ENCODE assay signal across 17 mouse cellular contexts in the genomic region with DNA sequence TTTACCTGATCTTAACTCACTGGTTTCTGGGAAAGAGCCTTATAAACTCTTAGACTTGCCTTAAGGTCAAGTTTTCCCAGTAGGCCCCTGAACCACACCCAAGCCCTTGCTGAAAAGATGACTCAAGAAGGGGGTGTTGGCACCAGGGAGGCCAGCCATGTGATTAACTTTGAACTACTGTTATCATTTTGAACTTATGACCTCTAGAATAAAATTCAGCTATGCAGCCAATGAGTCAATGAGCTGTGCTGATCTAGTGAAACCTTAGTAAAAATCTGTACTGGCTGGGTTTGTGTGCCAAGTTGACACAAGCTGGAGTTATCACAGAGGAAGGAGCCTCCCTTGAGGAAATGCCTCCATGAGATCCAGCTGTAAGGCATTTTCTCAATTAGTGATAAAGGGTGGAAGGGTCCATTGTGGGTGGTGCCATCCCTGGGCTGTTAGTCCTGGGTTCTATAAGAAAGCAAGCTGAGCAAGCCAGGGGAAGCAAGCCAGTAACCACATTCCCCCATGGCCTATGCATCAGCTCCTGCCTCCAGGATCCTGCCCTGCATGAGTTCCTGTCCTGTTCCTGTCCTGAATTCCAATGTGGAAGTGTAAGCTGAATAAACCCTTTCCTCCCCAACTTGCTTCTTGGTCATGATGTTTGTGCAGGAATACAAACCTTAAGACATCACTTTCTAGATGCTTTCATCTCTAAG. TPM values are rescaled to one million over a fixed set of nuclear protein-coding genes. Genes with fewer than 3 reads are reported as not detected.
DNase-seq lines count a peak whose midpoint lies in the region; ATAC-seq and TF ChIP-seq lines count a peak whose summit lies in the region.
"Not testable (repeated sequence)": the region's sequence is repeated elsewhere in the genome, so short reads cannot be mapped to it uniquely, and the experiment has no call there.
"Had no signal": no experiment of that assay in that cellular context is flagged by ENCODE, and none has a peak within 500 bp of the region (broad histone marks: within the 10 kb centered on the region; RNA-seq: fewer than 3 reads in every experiment).

No protein-coding gene starts in this region.

- not testable (repeated sequence) for TF ChIP-seq POLR2A in myocyte (IDR thresholded peaks at IDR 0.05; ENCODE audit: insufficient read length, low read depth)

- not testable (repeated sequence) for H3K27me3 ChIP-seq in C2C12 (ENCODE audit: control insufficient read depth, insufficient read depth, insufficient read length); embryonic facial prominence, embryonic 14.5 days (replicated peaks; ENCODE audit: control insufficient read depth, insufficient read depth, low read length); heart, embryonic 15.5 days; intestine, embryonic 14.5 days (replicated peaks; ENCODE audit: control insufficient read depth, insufficient read depth, low read length); liver, embryonic 11.5 days (replicated peaks; ENCODE audit: control insufficient read depth, insufficient read depth, low read length); myocyte (ENCODE audit: control insufficient read depth, insufficient read depth, insufficient read length)

- H3K79me3 ChIP-seq in C2C12 (ENCODE audit: low read depth) = not testable (repeated sequence)

- not testable (repeated sequence) for H3ac ChIP-seq in C2C12 (ENCODE audit: control insufficient read depth, insufficient read length, low read depth); myocyte (ENCODE audit: control insufficient read depth, insufficient read length)

- not testable (repeated sequence) for TF ChIP-seq CTCF in C2C12 (IDR thresholded peaks at IDR 0.05; ENCODE audit: control insufficient read depth, insufficient read depth, insufficient read length)

- not testable (repeated sequence) for H3K9me3 ChIP-seq in embryonic facial prominence, embryonic 14.5 days (ENCODE audit: control insufficient read depth, low read length); heart, embryonic 15.5 days (replicated peaks); intestine, embryonic 14.5 days (ENCODE audit: control insufficient read depth, low read length); liver, embryonic 11.5 days (ENCODE audit: control insufficient read depth, low read length)

- H3K27ac ChIP-seq in embryonic facial prominence, embryonic 14.5 days (replicated peaks; ENCODE audit: low read depth, low read length); liver, embryonic 11.5 days (ENCODE audit: low read depth, low read length): not testable (repeated sequence)
- peak overlapping the region; percentile 75 for H3K27ac ChIP-seq in heart, embryonic 15.5 days
- H3K27ac ChIP-seq in intestine, embryonic 14.5 days (ENCODE audit: low read depth) = peak overlapping the region; percentile 57; the same call in 1 of the 2 replicates

- not testable (repeated sequence) for H3K36me3 ChIP-seq in C2C12 (ENCODE audit: control insufficient read depth, insufficient read depth); embryonic facial prominence, embryonic 14.5 days (ENCODE audit: control insufficient read depth, insufficient read depth, low read length); heart, embryonic 15.5 days; intestine, embryonic 14.5 days (ENCODE audit: control insufficient read depth, insufficient read depth, low read length); liver, embryonic 11.5 days (ENCODE audit: control insufficient read depth, insufficient read depth, low read length); myocyte (ENCODE audit: control insufficient read depth, insufficient read depth)

- H3K4me3 ChIP-seq in C2C12 (ENCODE audit: insufficient read depth, poor library complexity, severe bottlenecking); embryonic facial prominence, embryonic 14.5 days (ENCODE audit: low read depth, low read length); heart, embryonic 15.5 days; intestine, embryonic 14.5 days (ENCODE audit: low read depth, low read length); liver, embryonic 11.5 days (ENCODE audit: low read depth, low read length); myocyte: not testable (repeated sequence)

- ATAC-seq in embryonic facial prominence, embryonic 14.5 days (ENCODE audit: low read depth); liver, embryonic 11.5 days (replicated peaks; ENCODE audit: low FRiP score): not testable (repeated sequence)
- peak; percentile 51; the same call in 1 of the 2 replicates for ATAC-seq in heart, embryonic 15.5 days (replicated peaks; ENCODE audit: insufficient number of reproducible peaks, insufficient read depth, low FRiP score, low read depth)
- ATAC-seq in intestine, embryonic 14.5 days (replicated peaks; ENCODE audit: low FRiP score, low TSS enrichment, low read depth) = peak; percentile 73

- not testable (repeated sequence) for H3K4me2 ChIP-seq in embryonic facial prominence, embryonic 14.5 days (ENCODE audit: low read depth, low read length); heart, embryonic 15.5 days; intestine, embryonic 14.5 days (ENCODE audit: low read length); liver, embryonic 11.5 days; myocyte (ENCODE audit: low read depth)

- H3K79me2 ChIP-seq in C2C12 (ENCODE audit: control insufficient read depth, insufficient read depth); myocyte (ENCODE audit: control insufficient read depth, insufficient read depth): not testable (repeated sequence)

- peak; percentile 59 for DNase-seq in embryonic facial prominence, embryonic 14.5 days (ENCODE audit: low spot score)
- DNase-seq in heart, adult 9 months (ENCODE audit: low spot score in 2 of 2) = peak; percentile 34 to 46
- not testable (repeated sequence) for DNase-seq in intestine, embryonic 14.5 days (ENCODE audit: low spot score)
- DNase-seq in liver, embryonic 11.5 days (ENCODE audit: low spot score) = peak; percentile 12
- peak; percentile 17 for DNase-seq in urinary bladder, postnatal 14 days (ENCODE audit: low spot score)

- H3K4me1 ChIP-seq in embryonic facial prominence, embryonic 14.5 days (ENCODE audit: control insufficient read depth, insufficient read depth, low read length); intestine, embryonic 14.5 days (replicated peaks; ENCODE audit: control insufficient read depth, insufficient read depth, low read length); liver, embryonic 11.5 days (replicated peaks; ENCODE audit: control insufficient read depth, insufficient read depth, low read length): not testable (repeated sequence)
- peaks cover 21% of the 10 kb centered on the region for H3K4me1 ChIP-seq in heart, embryonic 15.5 days (replicated peaks)

- H3K9ac ChIP-seq in embryonic facial prominence, embryonic 14.5 days (ENCODE audit: low read depth, low read length); heart, embryonic 15.5 days; intestine, embryonic 14.5 days (ENCODE audit: low read length); liver, embryonic 11.5 days (ENCODE audit: low read depth, low read length): not testable (repeated sequence)

TF ChIP-seq in C2C12, 6 proteins besides CTCF, POLR2A, EP300 and RAD21:
- peak; percentile 64 for TF ChIP-seq USF1 (IDR thresholded peaks at IDR 0.05; ENCODE audit: low read depth)
TF ChIP-seq in C2C12: peak in this region for 1; not testable (repeated sequence) for 5.

TF ChIP-seq in myocyte, 11 proteins besides CTCF, POLR2A, EP300 and RAD21:
- TF ChIP-seq USF1 (IDR thresholded peaks at IDR 0.05; ENCODE audit: low read depth) = peak; percentile 42

RNA-seq across cellular contexts. Expression of a gene that starts 58.0 kb away (rescaled TPM):
- polyA plus RNA-seq in C2C12 (2012; fragmentation: generic; extraction: Trizol) = not detected
- not detected in 2 replicates for polyA plus RNA-seq in embryonic facial prominence, embryonic 14.5 days (2014; fragmentation: Nextera tagmentation; extraction: Ambion mirVana)
- polyA plus RNA-seq in heart, embryonic 15.5 days (2015; fragmentation: Nextera tagmentation; extraction: Ambion mirVana) = 0.44 and 1.6 TPM in 2 replicates
- polyA plus RNA-seq in intestine, embryonic 14.5 days (2014; fragmentation: Nextera tagmentation; extraction: Ambion mirVana) = not detected in 2 replicates
- polyA plus RNA-seq in liver, embryonic 11.5 days (2014; fragmentation: Nextera tagmentation; extraction: Ambion mirVana) = not detected in 2 replicates
- 0.10 TPM for polyA plus RNA-seq in myocyte (2012; fragmentation: generic; extraction: Trizol)
- polyA plus RNA-seq: embryonic facial prominence, embryonic 15.5 days; forebrain, embryonic 10.5 days; forebrain, embryonic 16.5 days; hindbrain, embryonic 11.5 days; hindbrain, postnatal 0 days; kidney, postnatal 0 days; limb, embryonic 14.5 days; liver, embryonic 15.5 days; midbrain, embryonic 12.5 days had no signal
